Mouse (Mus musculus): ENCODE data around the gene Lsm4. TPM values are rescaled to one million over a fixed set of nuclear protein-coding genes. Genes with fewer than 3 reads are reported as not detected.
A peak's percentile ranks its signal among the peaks of the same experiment; 100 is the strongest.

Gene Lsm4
- polyA plus RNA-seq, 1 experiment from 2014 or later, result 307 TPM

- ATAC-seq (replicated peaks; ENCODE audit: low FRiP score, low TSS enrichment, low read depth) (no peak), DNase-seq (ENCODE audit: low spot score) (no peak)
- H3K4me2 ChIP-seq (ENCODE audit: low read length), result no peak overlapping the region
- 54% methylated on average over 2 of the region's 2 CpGs for WGBS
- no peaks in the 10 kb centered on the region for H3K36me3 ChIP-seq (ENCODE audit: control insufficient read depth, insufficient read depth, low read length)
- no peak overlapping the region for H3K9ac ChIP-seq (ENCODE audit: low read length)
- no peaks in the 10 kb centered on the region for H3K9me3 ChIP-seq (ENCODE audit: control insufficient read depth, low read length)
- no peaks in the 10 kb centered on the region for H3K27me3 ChIP-seq (replicated peaks; ENCODE audit: control insufficient read depth, insufficient read depth, low read length)
- no peak overlapping the region for H3K27ac ChIP-seq (ENCODE audit: low read depth)
- H3K4me3 ChIP-seq (ENCODE audit: low read depth, low read length), result no peak overlapping the region
- H3K4me1 ChIP-seq (replicated peaks; ENCODE audit: control insufficient read depth, insufficient read depth, low read length), result no peaks in the 10 kb centered on the region
Observed at GRCm38 (mm10) chr8:70715086-70715485, 42.0 kb downstream of the Lsm4 start.

- no peak for ATAC-seq (replicated peaks; ENCODE audit: low FRiP score, low TSS enrichment, low read depth)
- Histone ChIP-seq H3K9ac (ENCODE audit: low read length) (no peak overlapping the region), H3K9me3 (ENCODE audit: control insufficient read depth, low read length) (no peaks in the 10 kb centered on the region), H3K4me1 (replicated peaks; ENCODE audit: control insufficient read depth, insufficient read depth, low read length) (no peaks in the 10 kb centered on the region), H3K36me3 (ENCODE audit: control insufficient read depth, insufficient read depth, low read length) (no peaks in the 10 kb centered on the region), H3K27me3 (replicated peaks; ENCODE audit: control insufficient read depth, insufficient read depth, low read length) (no peaks in the 10 kb centered on the region), H3K4me3 (ENCODE audit: low read depth, low read length) (no peak overlapping the region), H3K4me2 (ENCODE audit: low read length) (no peak overlapping the region), H3K27ac (ENCODE audit: low read depth) (no peak overlapping the region)
- 83% methylated on average over 40 of the region's 40 CpGs for WGBS
- DNase-seq (ENCODE audit: low spot score), result no peak
Observed at GRCm38 (mm10) chr8:70716521-70717400, 43.7 kb downstream of the Lsm4 start.

GRCm38 (mm10) chr8:70718297-70718696 lies 45.2 kb downstream of the Lsm4 start, which contains the start of gene Gm3336:
Gene Gm3336, plus strand, starts transcription at chr8:70718543.
- peak; percentile 32; the same call in 1 of the 2 replicates for ATAC-seq (replicated peaks; ENCODE audit: low FRiP score, low TSS enrichment, low read depth)

GRCm38 (mm10) chr8:70719796-70720270 lies 46.8 kb downstream of the Lsm4 start:
- no peak overlapping the region for H3K4me3 ChIP-seq (ENCODE audit: low read depth, low read length)
- H3K9ac ChIP-seq (ENCODE audit: low read length), result no peak overlapping the region
- no peaks in the 10 kb centered on the region for H3K27me3 ChIP-seq (replicated peaks; ENCODE audit: control insufficient read depth, insufficient read depth, low read length)
- no peak overlapping the region for H3K4me2 ChIP-seq (ENCODE audit: low read length)
- 52% methylated on average over 9 of the region's 9 CpGs for WGBS
- ATAC-seq (replicated peaks; ENCODE audit: low FRiP score, low TSS enrichment, low read depth) (no peak), DNase-seq (ENCODE audit: low spot score) (no peak)
- no peaks in the 10 kb centered on the region for H3K36me3 ChIP-seq (ENCODE audit: control insufficient read depth, insufficient read depth, low read length)
- no peak overlapping the region for H3K27ac ChIP-seq (ENCODE audit: low read depth)
- no peaks in the 10 kb centered on the region for H3K9me3 ChIP-seq (ENCODE audit: control insufficient read depth, low read length)
- no peaks in the 10 kb centered on the region for H3K4me1 ChIP-seq (replicated peaks; ENCODE audit: control insufficient read depth, insufficient read depth, low read length)

More at GRCm38 (mm10) chr8:70718297-70718696, 45.2 kb downstream of the Lsm4 start, which contains the start of gene Gm3336:
- no peaks in the 10 kb centered on the region for H3K27me3 ChIP-seq (replicated peaks; ENCODE audit: control insufficient read depth, insufficient read depth, low read length)
- H3K36me3 ChIP-seq (ENCODE audit: control insufficient read depth, insufficient read depth, low read length), result no peaks in the 10 kb centered on the region
- no peak within 1 kb of the TSS for H3K4me2 ChIP-seq (ENCODE audit: low read length)
- H3K4me3 ChIP-seq (ENCODE audit: low read depth, low read length), result no peak within 1 kb of the TSS
- no peaks in the 10 kb centered on the region for H3K4me1 ChIP-seq (replicated peaks; ENCODE audit: control insufficient read depth, insufficient read depth, low read length)
- DNase-seq (ENCODE audit: low spot score), result peak; percentile 78
- no peaks in the 10 kb centered on the region for H3K9me3 ChIP-seq (ENCODE audit: control insufficient read depth, low read length)
- no peak within 1 kb of the TSS for H3K9ac ChIP-seq (ENCODE audit: low read length)
- H3K27ac ChIP-seq (ENCODE audit: low read depth), result no peak within 1 kb of the TSS
- WGBS, result 4% methylated on average over 17 of the region's 19 CpGs

- 6% methylated on average over 3 of the region's 3 CpGs for WGBS
- Histone ChIP-seq H3K4me3 (ENCODE audit: low read depth, low read length) (no peak overlapping the region), H3K27me3 (replicated peaks; ENCODE audit: control insufficient read depth, insufficient read depth, low read length) (no peaks in the 10 kb centered on the region), H3K9ac (ENCODE audit: low read length) (no peak overlapping the region), H3K36me3 (ENCODE audit: control insufficient read depth, insufficient read depth, low read length) (no peaks in the 10 kb centered on the region), H3K4me2 (ENCODE audit: low read length) (no peak overlapping the region), H3K27ac (ENCODE audit: low read depth) (no peak overlapping the region), H3K9me3 (ENCODE audit: control insufficient read depth, low read length) (no peaks in the 10 kb centered on the region), H3K4me1 (replicated peaks; ENCODE audit: control insufficient read depth, insufficient read depth, low read length) (no peaks in the 10 kb centered on the region)
- ATAC-seq (replicated peaks; ENCODE audit: low FRiP score, low TSS enrichment, low read depth), result peak; percentile 44
- DNase-seq (ENCODE audit: low spot score), result peak; percentile 95
Observed at GRCm38 (mm10) chr8:70720739-70721138, 47.7 kb downstream of the Lsm4 start.

- Histone ChIP-seq H3K4me1 (replicated peaks; ENCODE audit: control insufficient read depth, insufficient read depth, low read length) (no peaks in the 10 kb centered on the region), H3K9ac (ENCODE audit: low read length) (no peak overlapping the region), H3K27ac (ENCODE audit: low read depth) (no peak overlapping the region), H3K36me3 (ENCODE audit: control insufficient read depth, insufficient read depth, low read length) (no peaks in the 10 kb centered on the region), H3K9me3 (ENCODE audit: control insufficient read depth, low read length) (no peaks in the 10 kb centered on the region), H3K27me3 (replicated peaks; ENCODE audit: control insufficient read depth, insufficient read depth, low read length) (0 out of 2 replicates have a peak, but pooled peaks cover 4% of the 10 kb centered on the region), H3K4me2 (ENCODE audit: low read length) (no peak overlapping the region), H3K4me3 (ENCODE audit: low read depth, low read length) (no peak overlapping the region)
- ATAC-seq (replicated peaks; ENCODE audit: low FRiP score, low TSS enrichment, low read depth), result no peak
- no peak for DNase-seq (ENCODE audit: low spot score)
- WGBS, result 83% methylated on average over 8 of the region's 8 CpGs
Observed at GRCm38 (mm10) chr8:70721601-70722000, 48.6 kb downstream of the Lsm4 start.

GRCm38 (mm10) chr8:70723486-70724210 lies 50.6 kb downstream of the Lsm4 start, which contains the start of gene Pde4c:
Gene Pde4c, plus strand, starts transcription at chr8:70723720.
- Histone ChIP-seq H3K9ac (ENCODE audit: low read length) (no peak within 1 kb of the TSS), H3K4me1 (replicated peaks; ENCODE audit: control insufficient read depth, insufficient read depth, low read length) (no peaks in the 10 kb centered on the region), H3K27ac (ENCODE audit: low read depth) (no peak within 1 kb of the TSS), H3K9me3 (ENCODE audit: control insufficient read depth, low read length) (no peaks in the 10 kb centered on the region), H3K4me3 (ENCODE audit: low read depth, low read length) (no peak within 1 kb of the TSS), H3K36me3 (ENCODE audit: control insufficient read depth, insufficient read depth, low read length) (no peaks in the 10 kb centered on the region), H3K27me3 (replicated peaks; ENCODE audit: control insufficient read depth, insufficient read depth, low read length) (peaks cover 9% of the 10 kb centered on the region), H3K4me2 (ENCODE audit: low read length) (no peak within 1 kb of the TSS)
- 52% methylated on average over 7 of the region's 7 CpGs for WGBS
- DNase-seq (ENCODE audit: low spot score) (no peak), ATAC-seq (replicated peaks; ENCODE audit: low FRiP score, low TSS enrichment, low read depth) (no peak)

- no peak for DNase-seq (ENCODE audit: low spot score)
- Histone ChIP-seq H3K4me1 (replicated peaks; ENCODE audit: control insufficient read depth, insufficient read depth, low read length) (no peaks in the 10 kb centered on the region), H3K4me3 (ENCODE audit: low read depth, low read length) (no peak overlapping the region), H3K27ac (ENCODE audit: low read depth) (no peak overlapping the region), H3K4me2 (ENCODE audit: low read length) (no peak overlapping the region), H3K36me3 (ENCODE audit: control insufficient read depth, insufficient read depth, low read length) (no peaks in the 10 kb centered on the region), H3K27me3 (replicated peaks; ENCODE audit: control insufficient read depth, insufficient read depth, low read length) (peaks cover 14% of the 10 kb centered on the region), H3K9ac (ENCODE audit: low read length) (no peak overlapping the region), H3K9me3 (ENCODE audit: control insufficient read depth, low read length) (no peaks in the 10 kb centered on the region)
- no peak for ATAC-seq (replicated peaks; ENCODE audit: low FRiP score, low TSS enrichment, low read depth)
- WGBS, result 77% methylated on average over 12 of the region's 12 CpGs
Observed at GRCm38 (mm10) chr8:70724216-70724615, 51.2 kb downstream of the Lsm4 start.

Data from intestine, embryonic 14.5 days (tissue).